Mouse (Mus musculus): ENCODE results near the gene Lyzl4.

GRCm38 (mm10) chr9:121664104-121664503, 22.2 kb upstream of the Lyzl4 start:
- TF ChIP-seq GATA1 (IDR thresholded peaks at IDR 0.05; ENCODE audit: borderline replicate concordance, low read length) (no peak), FLI1 (IDR thresholded peaks at IDR 0.05; ENCODE audit: low read length) (no peak)
